Mouse (Mus musculus) liver, embryonic 14.5 days (tissue): Measurements from ENCODE around the gene Osbpl6.

Experiments used
- CTCF ChIP-seq: IDR thresholded peaks from 2 replicates; pipeline ENCODE4 v1.5.1; 2016; ENCODE audit warnings: antibody characterized with exemption, low read depth, control low read depth
- EP300 ChIP-seq: IDR thresholded peaks from 2 replicates; pipeline ENCODE4 v1.6.1; 2016; ENCODE audit warnings: antibody characterized with exemption, low read depth

DNA sequence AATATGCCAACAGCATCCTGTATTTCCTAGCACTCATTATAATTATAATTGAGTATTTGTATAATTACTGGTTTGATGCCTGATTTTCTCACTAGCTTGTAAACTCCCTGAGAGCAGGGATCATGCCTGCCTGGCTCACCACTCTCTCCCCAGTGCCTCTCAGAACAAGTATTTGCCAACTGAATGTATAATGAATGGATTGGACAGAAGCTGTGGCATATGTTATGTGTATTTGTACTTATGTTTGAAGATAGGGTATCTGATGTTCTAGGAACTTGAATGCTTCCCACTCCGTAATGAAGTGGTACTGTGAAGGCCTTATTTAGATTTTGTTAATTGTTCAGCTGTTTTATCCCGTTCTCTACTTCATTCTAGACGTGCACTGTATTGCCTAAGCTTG lies 24.2 kb downstream of the Osbpl6 start:
- TF ChIP-seq CTCF (no peak), EP300 (no peak)
